Mouse (Mus musculus) small intestine, adult 2 months (tissue): ENCODE data around the gene Tef.

Experiments
- CTCF ChIP-seq: fragments of 200-500 bp; IDR thresholded peaks from 2 replicates; pipeline ENCODE4 v1.5.1; 2012; ENCODE audit warnings: low read depth, mild to moderate bottlenecking, control low read depth, inconsistent platforms, low read length, moderate library complexity, mixed read lengths; ENCODE audit not compliant: insufficient replicate concordance, insufficient read length; ENCODE audit errors: extremely low read depth
- POLR2A ChIP-seq: fragments of 200-500 bp; IDR thresholded peaks from 2 replicates; pipeline ENCODE4 v1.6.1; 2012; ENCODE audit warnings: low read depth, mild to moderate bottlenecking, control low read depth, inconsistent platforms, low read length, moderate library complexity

- TF ChIP-seq CTCF (no peak), POLR2A (no peak)
These were observed 32.1 kb downstream of the Tef start for GRCm38 (mm10) chr15:81834171-81834841.
